Mouse (Mus musculus) left cerebral cortex, adult 9 months (tissue): ENCODE measurements around the gene Prkar1b.

Source experiments
- DNase-seq, 2 experiments: peaks; one replicate each; pipeline ENCODE4 v3.0.0; 2022; ENCODE audit warnings: low spot score in 2 of 2

Prkar1b gene

DNA sequence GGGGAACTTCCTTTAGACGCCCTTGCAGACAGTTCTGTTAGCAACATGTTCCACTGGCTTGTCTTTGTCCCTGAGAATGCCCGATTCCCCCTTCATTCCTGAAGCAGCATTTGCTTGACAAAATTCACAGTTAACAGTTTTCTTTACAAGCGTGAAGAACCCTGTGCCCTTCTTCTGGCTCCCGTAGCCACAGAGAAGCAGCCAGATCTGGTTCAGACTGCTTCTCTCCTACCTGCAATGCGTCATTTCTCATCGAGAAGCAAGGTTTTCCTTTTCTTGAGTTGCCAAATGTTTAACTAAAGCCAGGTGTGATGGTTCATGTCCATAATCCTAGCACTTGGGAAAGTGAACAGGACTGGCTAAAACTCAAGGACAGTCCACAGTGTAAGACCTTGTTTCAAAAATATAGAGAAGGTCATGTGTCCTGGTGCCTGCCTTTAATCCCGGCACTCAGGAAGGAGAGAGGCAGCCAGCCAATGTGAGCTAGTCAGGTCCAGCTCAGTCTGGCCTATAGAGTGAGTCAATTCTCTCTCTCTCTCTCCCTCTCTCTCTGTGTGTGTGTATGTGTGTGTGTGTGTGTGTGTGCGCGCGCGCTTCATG lies 3.2 kb downstream of the Prkar1b start:
- DNase-seq: no peak

- DNase-seq: no peak
Measured at GRCm38 (mm10) chr5:139145726-139146125, 4.1 kb downstream of the Prkar1b start.

GRCm38 (mm10) chr5:139143890-139144289 lies 5.9 kb downstream of the Prkar1b start:
- DNase-seq: no peak

DNA sequence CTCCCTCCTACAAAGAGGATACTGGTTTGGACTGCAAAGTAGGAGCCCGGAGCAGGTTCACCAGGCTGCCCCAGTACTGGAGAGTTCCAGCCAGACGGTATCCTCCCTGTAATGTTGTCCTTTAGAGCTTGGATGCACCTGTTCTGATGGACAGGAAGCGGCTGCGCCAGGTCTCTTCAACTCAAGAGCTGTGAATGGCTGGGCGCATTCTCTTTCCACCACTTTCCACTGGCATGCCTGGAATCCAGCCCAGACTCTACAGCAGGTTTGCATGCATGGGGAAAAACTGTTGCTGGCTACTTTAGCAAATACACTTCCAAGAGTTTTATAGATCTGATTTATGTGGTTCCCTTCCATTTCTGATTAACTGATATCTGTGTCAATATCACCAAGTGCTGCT lies 8.5 kb downstream of the Prkar1b start:
- DNase-seq: peak in 1 of 2 experiments; percentile 39

GRCm38 (mm10) chr5:139140589-139140988 lies 9.2 kb downstream of the Prkar1b start:
- DNase-seq: no peak

DNA sequence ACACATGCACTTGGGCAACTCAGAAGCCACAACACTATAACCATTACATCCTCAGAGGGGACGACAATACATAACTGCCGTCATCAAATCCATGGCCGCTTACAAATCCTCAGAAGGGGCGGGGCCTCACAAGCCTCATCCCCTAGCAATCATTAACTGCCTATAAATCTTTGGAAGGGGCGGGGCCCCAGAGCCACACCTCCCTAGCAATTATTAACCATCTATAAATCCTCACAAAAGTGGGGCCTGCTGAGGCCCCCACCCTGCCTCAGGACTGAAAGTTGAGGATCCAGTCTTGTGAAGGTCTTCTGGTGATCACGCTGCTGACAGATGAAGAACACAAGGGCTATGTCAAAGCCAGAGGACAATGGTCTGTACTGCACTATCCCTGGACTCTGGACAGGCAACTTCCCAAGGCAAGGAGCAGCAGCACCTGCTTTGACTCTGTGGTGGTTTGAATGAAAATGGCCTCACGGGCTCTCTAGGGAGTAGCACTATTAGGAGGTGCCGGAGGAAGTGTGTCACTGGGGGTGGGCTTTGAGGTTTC lies 10.8 kb downstream of the Prkar1b start:
- no peak for DNase-seq

DNA sequence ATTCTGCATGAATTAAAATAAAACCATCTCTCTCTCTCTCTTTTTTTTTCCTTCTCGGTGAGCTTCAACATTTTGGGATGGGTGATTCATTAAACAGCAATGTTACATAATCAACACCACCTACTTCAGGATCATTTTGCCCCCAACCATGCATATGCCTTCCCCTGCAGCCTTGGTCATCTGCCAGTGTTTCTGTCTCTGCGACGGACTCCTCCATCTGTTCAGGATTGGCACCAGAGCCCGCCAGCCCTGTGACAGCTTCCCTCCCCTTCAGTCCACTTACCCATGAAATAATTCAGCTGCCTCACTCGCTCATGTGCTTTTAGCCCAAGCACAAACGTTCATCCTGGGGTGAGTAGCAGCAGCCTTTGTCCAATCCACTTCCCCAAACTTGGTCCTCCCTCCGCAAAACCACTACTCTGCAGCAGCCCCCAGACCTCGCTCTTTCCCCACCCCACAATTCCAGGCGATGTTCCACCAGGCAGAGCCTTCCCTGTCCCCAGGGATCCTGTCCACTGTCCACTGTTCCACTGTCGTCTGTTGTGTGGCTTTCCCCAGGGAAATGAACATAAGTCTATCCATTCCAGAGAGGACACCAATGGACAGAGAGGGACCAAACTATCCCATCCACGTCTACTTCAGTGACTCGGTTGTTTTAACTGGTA lies 11.4 kb downstream of the Prkar1b start:
- DNase-seq: peak; percentile 69 to 91

DNA sequence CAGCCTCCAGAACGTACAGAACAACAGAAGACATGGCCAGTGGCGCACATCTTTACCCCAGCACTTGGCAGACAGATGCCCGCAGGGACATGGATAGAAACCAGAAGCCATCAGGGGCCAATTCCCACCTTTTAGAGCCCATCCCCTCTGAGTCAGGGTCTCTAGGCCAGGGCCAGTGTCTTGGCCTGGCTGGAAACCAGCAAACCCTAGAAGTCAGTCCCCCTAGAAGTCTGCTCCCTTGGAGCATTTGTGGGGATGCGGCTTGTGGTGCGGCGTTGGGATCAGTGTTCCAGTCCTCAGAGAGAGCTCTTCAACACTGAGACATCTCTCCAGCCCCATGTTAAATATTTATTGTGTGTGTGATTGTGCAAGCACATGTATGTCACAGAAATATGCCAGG lies 12.6 kb downstream of the Prkar1b start:
- no peak for DNase-seq

- DNase-seq: no peak
Measured at GRCm38 (mm10) chr5:139136341-139136740, 13.5 kb downstream of the Prkar1b start.

- no peak for DNase-seq
Measured at GRCm38 (mm10) chr5:139134501-139134900, 15.3 kb downstream of the Prkar1b start.

DNA sequence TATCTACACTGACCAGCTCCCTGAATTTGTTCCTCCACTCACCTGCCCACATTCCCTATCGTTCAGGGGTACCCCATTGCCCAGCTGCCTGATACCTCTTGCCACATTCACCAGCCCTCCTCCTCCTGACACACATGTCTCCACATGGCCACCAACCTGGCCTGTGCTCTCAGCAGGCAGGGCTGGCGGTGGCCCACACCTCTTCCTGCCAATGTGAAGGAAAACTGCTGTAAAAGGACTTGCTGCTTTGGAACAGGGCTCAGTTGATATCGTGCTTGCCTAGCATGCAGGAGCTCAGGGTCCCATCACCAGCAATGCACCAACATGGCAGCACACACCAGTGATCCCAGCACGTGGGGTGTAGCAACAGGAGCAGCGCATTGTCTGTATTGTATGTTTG lies 19.4 kb downstream of the Prkar1b start:
- no peak for DNase-seq

DNA sequence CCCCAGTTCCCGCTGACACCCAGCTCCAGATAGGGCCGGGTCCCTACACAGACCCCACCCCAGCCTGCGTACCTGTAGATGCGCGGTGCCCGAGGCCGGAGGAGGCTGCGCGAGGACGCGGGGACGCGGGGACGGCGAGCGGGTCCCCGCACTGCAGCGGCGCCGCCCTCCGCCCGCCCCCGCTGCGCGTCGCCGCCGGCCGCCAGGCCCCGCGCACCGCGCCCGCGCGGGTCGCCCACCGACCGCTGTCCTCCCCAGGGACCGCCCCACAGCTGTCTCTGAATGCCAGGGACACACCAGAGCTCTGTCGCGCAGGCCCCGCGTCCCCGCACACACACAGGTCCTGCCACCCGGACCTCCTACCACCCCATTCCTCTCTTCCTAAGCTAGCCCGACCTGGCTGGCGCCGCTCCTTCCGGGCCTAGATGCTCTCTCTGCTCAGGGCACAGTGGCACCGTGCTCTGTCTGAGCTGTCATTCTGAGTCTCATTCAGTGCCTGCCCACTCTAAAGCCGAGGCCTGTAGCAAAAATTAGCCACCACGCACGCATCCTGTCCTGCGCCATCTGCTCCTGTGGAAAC lies 20.1 kb downstream of the Prkar1b start:
- DNase-seq: peak in 1 of 2 experiments; percentile 74

DNA sequence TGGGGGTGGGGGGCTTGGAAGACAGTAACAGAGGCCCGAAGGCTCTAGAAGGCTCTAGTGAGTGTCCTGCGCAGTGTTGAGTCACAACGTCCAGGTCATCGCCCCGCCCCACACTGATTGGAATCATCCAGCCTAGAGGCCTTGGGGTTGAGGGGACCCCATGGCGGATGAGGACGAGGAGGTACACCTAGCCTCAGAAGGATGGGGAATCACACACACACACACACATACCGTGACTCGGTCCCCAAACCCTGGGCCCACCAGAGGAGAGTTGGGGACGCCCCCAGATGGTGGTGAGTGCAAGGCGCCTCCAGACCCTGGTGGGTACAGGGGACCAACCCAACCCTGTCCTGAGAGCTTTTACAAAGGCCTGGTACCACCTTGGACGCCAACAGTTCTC lies 20.7 kb downstream of the Prkar1b start:
- no peak for DNase-seq

DNA sequence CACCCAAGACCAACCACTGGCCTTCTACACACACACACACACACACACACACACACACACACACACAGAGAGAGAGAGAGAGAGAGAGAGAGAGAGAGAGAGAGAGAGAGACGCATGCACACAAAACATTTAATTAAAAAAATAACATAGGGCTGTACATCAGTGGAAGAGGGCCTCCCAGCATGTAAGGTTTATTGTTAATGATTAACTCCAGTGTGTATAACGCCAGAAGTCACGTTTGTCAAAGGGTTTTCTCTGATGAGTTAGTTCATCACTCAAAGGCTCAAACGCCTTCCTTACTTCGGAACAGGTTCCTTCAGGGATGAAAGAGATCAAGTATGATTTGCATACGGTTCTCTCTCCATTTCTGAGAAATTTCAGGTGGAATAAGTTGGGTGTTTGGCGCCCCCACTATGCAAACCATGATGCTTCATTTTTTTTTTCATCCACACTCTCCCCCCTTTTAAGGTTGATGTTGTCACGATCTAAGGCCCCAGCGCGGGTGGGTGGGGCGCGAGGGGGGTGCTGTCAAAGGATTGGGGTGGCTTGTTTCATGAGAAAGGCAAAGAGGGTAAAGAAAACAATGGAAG lies 21.2 kb downstream of the Prkar1b start:
- DNase-seq: no peak

GRCm38 (mm10) chr5:139125717-139126116 lies 24.1 kb downstream of the Prkar1b start:
- no peak for DNase-seq

DNA sequence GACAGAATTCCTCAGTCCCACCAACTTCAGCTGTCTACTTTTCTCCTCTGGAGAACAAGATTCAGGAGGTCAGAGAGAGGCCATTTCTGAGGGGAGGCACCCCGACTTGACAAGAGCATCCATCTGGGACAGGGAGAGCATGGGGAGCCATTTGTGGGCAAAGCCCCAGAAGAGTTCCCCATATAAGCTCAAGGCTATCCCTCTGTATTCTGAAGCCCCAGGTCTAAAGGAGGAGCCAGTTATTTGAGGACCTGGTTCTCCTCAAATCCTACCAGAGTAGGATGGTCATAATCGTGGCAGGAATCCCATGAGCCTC lies 30.9 kb downstream of the Prkar1b start:
- DNase-seq: no peak

DNA sequence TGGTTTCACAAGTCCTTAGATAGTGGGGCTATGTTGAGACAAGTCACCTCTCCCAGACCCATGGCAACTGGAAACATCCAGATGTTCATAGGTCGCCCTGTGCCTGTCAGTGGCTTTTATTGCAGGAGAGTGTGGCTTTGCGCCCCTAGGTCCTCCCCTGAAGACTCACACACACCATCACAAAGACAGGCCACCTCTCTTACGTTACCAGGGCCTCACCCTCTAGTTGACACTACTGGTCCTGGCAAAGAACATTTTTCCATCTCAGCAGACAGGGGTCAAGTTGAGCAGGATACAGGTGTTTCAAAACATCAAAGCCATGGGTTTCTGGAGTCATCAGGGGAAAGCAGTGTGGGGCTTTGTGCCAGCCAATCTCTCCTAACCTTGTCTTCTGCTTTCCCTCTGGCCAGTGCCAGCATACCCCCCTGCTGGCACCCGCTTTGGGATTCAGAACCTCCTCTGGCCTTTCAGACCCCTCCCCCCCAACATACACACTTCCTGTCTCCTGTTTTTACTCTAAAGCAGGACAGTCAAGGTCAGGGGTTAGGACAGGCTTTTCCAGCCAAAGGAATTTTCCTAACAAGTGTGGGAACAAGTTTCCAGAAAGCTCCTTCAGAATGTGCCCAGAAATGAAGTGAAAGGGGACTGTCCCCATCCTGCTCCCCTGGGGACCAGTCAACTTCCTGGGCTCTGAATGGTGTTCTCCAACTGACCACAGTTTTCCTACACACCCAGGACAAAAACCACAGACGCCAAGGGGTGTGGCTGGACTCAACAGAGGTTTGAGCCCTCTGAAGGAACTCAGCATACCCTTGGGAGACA lies 31.5 kb downstream of the Prkar1b start:
- no peak for DNase-seq

DNA sequence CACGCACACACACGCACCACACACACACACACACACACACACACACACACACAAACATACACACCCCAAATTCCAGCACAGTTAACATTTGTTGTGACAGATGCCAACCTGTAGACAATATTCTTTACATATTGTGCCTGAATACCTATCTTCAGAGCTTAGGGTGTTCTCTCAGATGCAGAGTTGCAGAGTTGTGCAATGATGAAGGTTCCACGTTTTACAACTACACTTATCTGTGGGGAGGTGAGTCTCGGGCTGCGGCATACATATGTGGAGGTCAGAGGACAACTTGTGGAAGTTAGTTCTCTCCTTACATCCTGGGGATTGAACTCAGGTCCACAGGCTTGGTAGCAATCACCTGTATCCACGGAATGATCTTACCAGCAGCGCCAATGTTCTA lies 34.3 kb downstream of the Prkar1b start:
- DNase-seq: no peak

DNA sequence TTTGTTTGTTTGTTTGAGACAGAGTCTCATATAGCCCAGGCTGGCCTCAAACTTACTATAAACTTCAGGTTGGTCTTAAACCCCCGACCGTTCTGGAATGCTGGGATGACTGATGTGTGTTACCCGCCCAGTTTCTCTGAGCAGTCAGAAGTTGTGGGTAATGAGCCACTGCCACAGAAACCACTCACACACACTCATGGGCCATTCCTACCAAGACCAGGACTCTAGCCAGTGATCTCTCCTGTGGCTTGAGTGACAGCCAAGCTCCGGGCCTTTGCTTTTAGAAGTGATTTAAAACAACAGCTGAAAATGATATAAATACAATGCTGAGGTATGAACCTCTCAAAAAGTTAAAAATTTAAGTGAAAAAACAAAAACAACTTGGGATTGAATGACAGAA lies 34.9 kb downstream of the Prkar1b start:
- DNase-seq: no peak

- DNase-seq: no peak
Measured at GRCm38 (mm10) chr5:139112418-139112817, 37.4 kb downstream of the Prkar1b start.

GRCm38 (mm10) chr5:139111991-139112390 lies 37.8 kb downstream of the Prkar1b start:
- peak in 1 of 2 experiments; percentile 60 for DNase-seq
